Mouse (Mus musculus) kidney, postnatal 4 days (tissue): ENCODE results near the gene Slc38a1.
"Not testable (repeated sequence)": the region's sequence is repeated elsewhere in the genome, so short reads cannot be mapped to it uniquely, and the experiment has no call there.

Experiments
- DNase-seq, 2 experiments: peaks; one replicate each; pipeline ENCODE4 v3.0.0; 2021; ENCODE audit warnings: mixed read lengths in 2 of 2

Slc38a1 gene

DNA sequence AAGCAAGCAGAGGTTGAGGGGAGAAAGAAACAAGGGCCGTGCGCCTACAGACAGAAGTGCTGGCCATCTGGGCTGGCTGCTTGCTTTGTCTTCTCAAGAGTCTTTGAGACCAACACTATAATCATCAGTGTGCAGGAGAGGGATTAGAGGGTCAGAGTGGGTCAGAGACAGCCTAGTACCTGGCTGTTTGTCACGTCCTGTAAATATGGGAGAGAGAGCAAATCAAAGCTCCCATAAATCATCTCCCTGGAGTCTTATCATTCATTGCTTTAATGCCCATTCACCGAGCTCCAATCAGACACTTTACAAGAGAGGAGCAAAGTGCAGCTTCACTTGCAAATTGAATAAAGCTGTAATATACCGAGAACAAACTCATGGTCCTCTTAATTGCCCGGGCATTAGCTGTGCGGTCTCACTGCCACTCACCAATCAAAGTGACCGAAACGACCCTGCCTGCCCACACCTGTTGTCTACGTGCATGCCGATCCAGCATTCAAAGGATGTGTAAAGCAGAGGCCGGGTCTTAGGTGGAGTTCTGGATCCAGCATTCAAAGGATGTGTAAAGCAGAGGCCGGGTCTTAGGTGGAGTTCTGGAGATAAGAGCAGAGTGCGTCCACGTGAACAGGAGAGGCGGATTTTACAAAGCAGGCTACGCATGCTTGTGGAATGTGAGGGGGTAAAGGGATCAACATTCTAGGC, 15.0 kb upstream of the Slc38a1 start:
- no peak for DNase-seq

DNA sequence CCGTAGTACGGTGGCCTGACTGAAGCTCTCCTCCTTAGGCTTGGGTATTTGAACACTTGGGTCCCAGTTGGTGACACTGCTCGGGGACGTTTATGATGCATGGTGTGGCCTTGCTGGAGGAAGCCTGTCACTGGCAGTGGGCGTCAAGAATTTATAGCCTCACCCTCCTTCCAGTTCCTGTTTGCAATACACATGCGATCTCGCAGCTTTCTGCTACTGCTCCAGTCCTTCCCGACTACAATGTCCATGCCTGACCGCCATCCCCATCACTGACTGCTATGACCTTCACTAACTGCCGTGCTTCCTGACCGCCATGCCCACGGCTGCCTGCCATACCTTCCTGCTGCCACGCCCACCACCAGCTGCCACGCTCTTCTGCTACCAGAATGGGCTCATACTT, 12.8 kb upstream of the Slc38a1 start:
- no peak for DNase-seq

DNA sequence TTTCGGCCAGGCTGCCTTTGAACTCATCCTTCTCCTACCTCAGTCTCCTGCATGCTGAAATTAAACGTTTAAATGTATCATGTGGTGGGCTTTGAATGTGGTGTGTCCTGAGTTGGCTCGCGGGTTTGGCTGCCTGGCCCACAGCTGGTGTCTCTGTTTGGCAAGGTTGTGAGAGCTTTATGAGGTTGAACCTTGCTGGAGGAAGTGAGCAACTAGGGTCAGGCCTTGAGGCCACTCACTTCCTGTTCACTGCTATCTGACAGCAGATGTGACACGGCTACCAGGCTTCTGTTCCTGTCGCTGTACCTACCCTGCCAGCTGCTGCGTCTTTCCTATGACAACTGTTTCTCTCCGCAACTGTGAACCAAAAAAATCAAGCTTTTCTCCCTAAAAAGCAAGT, 12.0 kb upstream of the Slc38a1 start:
- no peak for DNase-seq

DNA sequence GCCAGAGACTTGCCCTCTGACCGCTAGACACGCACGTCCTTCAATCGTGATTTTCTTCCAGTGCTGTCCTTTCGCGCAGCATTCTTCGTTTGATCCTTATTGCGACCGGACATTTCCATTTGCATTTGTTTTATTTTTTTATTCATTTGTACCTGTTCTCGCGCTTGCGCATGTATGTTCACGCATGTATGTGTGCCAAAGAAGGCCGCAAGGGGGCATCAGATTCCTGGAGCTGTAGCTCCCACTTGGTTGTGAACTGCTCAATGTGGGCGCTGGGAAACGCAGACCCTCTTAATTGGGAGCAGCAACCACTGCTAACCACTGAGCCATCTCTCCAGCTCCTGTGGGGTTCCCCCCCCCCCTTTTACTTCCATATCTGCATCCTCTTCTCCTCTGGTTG, 10.3 kb upstream of the Slc38a1 start:
- DNase-seq: no peak

DNA sequence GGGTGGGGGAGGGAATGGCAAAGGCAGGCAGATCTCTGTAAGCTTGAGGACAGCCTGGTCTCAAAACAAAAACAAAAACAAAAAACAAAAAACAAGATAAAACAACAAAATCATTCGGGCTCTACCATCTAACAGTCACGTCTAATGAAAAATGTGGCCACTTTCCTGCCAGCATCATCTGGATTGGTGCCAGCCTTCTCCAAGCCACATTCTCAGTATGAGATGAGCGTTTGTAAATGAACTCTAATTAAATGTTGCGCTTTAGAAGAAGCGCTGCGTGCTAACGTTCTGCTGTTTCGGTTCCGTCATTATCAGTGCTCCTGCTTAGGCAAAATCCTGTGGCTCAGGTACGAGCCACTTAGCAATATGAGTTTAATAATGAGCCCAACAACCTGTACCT, 9.8 kb upstream of the Slc38a1 start:
- DNase-seq: no peak

DNA sequence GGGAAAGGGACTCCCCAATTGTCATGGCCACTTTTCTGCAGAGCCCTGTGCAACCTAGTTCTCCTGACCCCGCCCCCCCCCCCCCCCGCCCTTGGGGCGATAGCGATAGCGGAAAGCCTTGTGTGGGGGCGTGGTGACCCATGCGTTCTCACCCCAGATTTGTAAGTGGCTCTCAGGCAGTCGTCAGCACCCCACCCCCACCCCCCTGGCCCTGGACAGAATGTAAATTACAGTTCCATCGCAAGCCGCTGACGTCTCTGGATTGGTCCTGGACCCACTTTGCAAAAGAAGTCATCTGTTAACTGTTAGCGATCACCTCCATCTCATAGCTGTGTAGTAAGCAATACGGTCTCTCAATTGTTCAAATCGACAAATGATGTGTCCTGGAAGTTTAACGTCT, 4.7 kb upstream of the Slc38a1 start:
- DNase-seq: no peak

DNA sequence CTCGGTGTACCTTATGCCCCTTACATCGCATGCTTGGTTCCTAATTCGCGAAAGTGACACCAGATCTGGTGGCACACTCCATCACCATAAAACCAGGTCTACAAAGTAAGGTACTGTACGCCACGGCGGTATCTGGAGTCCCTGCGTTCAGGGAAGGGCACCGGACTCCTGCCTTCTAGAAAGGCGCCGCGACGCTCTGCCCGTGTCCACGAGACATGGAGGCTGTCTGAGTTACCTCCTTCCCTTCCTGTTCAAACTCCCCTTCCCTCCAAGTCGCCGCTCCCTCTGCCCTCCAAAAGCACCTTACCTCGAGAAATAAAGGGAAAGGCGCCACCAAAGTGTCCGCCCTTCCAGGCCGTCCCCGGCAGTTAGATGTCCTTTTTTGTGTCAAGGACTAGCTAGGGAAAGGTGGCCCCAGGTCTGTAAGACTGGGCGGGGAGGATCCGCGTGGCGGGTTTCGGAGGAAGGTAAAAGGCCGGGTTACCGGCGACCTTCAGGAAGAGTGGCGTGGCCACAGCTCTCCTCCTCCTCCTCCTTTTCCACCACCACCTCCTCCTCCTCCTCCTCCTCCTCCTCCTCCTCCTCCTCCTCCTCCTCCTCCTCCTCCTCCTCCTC, 785 bp downstream of the Slc38a1 start:
- peak; percentile 35 to 45 for DNase-seq

DNA sequence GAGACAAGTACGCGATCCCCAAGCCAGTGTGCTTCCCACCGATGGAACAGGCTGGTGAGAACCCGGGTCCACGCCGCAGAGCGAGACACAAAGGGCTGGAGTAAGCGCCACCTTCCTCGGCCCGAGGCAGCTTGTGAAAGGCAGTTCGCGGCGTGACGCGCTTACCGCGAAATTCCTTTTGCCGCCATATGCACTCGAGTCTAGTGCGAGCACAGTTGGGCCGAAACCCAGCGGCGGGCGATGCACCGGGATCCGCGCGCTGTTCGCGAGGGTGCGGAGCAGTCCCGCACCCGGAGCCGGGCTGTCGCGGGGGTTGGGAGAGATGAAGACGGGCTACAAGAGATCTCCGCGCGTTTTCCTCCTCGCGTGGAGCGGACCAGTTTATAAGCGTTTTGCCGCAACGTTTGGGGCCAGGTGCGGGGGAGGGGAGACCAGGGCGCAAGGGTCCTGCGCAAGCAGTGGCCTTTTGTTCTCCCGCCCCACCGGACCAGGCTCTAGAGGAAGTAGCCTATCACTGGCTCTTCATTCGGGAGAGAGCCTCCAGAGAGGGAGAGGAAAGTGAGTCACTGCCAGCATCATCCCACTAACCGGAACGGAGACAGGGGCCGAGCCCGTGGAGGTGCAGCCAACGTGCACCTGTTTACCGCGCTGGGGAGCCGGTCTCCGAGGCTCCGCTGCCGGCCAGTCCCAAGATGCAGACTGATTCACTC, 1.4 kb downstream of the Slc38a1 start:
- peak; percentile 70 to 81 for DNase-seq

DNA sequence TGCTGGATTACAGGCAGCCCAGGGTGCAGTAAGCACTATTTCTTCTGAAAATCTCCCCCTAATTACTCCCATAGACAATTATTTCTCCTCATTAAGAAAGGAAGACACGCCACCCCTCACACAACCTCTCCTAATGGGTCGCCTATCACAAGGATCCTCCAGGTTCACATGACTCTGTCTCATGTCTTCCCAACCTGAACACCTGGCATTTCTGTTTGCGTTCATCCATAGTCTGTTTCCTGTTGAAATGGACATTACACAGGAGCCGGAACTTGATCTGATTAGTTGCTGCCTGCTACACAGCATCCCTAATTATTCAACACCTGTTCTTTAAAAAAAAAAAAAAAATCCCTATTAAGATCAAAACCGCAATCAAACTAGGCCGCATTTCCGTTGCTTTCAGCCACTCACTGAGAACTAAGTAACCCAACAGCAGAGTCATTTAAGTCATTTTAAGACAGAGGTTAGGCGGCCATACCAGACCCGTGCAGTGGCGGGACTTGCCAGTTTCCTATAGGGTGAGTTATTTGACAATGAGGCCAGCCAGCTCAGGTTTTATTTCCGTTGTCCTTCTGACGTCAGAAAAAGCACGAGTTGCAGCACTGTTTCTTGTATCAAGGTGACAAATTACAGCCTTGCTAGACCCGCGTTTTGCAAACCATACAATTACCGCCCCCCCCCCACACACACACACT, 2.3 kb downstream of the Slc38a1 start:
- peak; percentile 18 to 36 for DNase-seq

DNA sequence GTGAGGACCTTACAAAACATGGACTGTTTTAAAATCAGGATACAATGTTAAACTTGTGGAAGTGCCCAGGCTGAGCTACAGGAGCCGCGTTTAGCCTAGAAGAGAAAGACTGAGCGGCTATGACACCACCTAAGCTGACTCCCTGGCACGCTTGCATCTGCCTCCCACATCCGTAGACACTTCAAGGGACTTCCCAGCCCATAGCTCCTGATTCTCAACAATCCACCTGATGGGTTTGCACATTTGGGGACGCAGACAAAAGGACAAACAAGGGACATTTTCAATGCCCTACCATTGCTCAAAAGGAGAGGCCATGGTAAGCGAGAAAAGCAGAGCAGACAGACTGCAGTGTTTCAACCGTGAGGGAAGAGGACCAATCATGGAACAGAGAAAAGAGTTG, 3.1 kb downstream of the Slc38a1 start:
- no peak for DNase-seq

DNA sequence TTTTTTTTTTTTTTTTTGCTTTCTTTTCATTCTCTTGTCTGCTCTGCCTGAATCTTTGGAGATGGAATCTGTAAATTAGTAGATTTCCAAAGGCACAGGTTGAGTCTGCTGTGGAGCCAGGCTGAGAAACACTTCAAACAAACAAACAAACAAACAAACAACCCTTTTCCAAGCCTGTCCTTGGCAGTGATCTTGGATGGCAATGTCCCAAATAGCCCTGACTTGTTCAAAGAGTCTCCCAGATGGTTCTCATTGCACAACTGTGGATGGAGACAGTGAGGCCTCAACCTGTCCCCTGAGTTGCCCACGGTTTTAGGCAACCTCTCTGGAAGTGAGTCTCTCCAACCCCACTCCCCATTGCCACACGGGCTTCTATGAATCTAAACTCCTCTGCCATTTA, 4.1 kb downstream of the Slc38a1 start:
- DNase-seq: no peak

DNA sequence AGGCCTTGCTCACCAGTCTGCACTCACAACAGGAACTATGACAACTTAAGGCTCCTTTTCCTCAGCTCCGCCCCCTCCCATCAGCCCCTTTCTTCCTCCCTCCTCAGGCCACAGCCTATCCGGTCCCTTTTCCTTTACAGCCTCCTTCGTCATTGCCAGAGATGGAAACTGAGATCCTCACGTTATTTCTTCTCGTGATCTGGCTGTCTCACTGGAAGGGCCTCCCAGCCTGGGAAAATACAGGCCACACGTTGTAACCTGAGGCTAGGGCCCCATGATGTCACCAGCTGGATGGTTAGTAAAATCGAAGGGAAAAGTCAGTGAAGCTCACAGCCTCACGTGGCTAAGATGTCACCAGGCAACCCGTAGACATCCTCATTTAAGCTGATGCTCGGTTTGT, 4.5 kb downstream of the Slc38a1 start:
- DNase-seq: peak; percentile 25 to 34

DNA sequence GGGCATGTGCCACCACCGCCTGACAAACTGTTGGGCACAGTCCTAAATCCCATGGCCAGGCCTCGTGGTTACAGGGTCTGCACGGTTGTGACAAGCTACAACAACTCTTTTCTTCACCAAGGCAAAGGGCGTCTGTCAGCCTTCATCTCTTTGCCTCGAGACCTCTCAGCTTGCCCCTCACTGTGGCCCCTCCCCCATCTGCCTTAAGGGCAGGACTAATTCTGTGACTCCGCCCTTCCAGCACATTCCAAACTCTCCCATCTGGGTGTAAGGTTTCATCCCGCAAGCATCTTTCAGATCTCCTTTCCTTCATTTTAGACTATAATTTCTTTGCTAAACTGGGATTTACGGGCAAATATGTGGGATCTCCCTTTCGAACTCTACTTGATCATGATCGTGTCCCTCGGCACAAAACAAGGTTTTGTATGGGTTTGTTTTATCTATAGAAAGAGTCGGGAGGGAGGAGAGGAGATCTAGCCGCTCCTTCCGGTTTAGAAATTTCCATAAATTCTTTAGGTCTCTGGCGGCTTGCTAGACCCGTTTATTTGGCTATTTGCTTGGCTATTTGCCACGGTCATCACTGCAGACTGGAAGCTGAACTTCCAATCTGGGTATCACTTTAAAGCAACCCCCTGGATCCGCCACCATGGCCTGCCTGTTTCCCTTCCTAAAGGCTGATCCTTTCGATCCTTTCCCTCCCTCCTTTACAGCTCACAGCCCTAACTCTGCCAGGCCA, 7.9 kb downstream of the Slc38a1 start:
- peak; percentile 61 to 75 for DNase-seq

DNA sequence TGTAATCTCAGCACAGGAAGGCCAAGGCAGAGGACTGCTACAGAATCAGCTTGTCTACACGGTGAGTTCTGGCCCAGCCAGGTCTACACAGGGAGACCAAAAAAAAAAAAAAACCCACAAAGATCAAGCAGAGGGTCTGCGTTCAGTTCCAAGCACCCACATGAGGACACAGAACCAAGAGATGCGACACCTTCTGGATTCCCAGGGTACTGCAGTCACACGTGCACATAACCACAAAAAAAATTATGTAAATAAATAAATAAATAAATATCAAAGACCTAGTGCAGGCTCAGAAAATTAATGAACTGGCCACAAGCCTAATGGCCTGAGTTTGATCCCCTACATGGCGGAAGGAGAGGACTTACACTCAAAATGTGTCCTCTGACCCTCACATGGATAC, 10.5 kb downstream of the Slc38a1 start:
- no peak for DNase-seq

DNA sequence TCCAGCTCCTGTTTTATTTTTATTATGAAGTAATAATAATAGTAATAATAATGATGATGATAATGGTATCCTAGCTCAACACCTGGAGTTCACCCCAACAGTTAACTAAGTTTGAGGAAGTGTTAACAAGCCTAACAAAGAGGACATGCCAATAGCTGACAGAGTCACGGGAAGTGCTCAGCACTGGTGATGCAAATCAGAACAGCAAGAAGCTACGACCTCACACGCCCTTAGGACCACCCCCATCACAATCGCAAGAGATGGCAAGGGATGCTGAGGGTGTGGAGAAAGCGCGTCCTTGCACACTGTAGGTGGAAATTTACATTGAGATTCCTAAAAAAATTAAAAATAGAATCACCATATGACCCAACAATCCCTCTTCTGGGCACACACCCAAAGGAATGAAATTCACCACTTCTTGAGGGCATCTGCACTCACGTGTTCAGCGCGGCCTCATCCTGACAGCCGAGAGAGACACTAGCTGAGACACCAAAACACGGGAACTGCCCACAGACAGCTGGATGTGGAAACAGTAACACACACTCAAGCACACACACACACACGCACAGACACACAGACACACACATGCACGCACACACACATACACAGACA, 11.5 kb downstream of the Slc38a1 start:
- DNase-seq: no peak

DNA sequence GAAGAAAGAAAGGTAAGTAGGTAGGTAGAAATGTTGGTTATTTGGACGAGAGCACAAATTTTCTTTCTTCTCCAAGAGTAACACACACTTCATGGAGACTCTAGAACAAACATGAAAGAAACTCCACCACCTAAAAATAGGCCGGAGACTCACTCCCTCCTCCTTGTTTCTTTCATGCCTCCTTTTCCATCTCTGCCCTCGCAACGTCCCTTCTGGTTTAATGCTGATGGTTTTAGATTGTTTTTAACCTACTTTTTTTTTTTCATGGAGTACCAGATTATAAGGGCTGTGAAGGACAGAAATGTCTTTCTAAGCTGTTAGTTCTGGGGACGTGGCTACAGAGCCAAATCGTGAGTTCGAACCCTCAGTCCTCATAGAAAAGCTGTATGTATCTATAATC, 14.5 kb downstream of the Slc38a1 start:
- no peak for DNase-seq

DNA sequence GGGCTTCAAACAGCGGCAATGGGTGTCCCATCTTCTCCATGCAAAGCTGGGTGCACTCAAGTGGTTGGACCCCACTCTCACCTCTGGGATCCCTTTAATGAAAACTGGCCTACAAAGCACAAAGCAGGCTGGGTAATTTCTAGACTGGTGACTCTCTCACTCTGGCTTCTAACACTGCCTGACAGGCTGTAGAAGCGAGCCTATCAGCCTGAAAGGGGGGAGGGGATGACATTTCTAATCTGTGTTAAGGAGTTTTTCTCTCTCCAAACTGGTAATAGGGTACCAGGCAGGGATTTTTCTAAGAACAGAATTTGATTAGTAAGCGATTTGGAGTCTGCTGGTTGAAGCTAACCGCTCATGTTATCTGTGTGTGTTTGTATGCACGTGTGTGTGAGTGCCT, 15.8 kb downstream of the Slc38a1 start:
- DNase-seq: no peak

DNA sequence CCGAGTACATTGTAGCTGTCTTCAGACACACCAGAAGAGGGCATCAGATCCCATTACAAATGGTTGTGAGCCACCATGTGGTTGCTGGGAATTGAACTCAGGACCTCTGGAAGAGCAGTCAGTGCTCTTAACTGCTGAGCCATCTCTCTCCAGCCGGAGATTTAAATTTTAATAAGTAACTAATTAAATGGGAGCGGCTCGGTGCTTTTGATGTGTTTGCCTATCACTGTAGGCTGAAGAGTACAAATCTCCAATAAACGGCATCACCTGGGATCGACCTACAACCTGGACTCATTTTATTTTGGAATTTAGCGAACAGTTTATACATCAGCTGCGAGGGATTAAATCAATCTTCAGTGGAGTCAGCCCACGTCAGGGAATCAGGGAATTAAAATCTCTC, 17.7 kb downstream of the Slc38a1 start:
- not testable (repeated sequence) for DNase-seq

DNA sequence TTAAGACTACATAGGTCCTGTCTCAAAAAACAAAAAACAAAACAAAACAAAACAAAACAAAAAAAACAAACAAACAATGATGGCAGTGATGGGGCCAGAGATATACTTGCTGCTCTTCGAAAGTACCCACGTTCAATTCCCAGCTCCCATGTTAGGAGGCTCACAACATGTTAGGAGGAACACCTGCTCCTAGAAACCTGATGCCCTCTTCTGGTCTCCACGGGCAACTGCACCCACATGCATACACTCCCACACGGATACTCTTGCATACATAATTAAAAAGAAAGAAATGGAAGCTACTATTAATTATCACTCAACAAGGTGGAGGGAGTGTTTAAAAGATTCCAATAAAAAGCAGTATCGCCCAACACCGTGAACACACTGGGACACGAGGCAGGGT, 20.3 kb downstream of the Slc38a1 start:
- no peak for DNase-seq

DNA sequence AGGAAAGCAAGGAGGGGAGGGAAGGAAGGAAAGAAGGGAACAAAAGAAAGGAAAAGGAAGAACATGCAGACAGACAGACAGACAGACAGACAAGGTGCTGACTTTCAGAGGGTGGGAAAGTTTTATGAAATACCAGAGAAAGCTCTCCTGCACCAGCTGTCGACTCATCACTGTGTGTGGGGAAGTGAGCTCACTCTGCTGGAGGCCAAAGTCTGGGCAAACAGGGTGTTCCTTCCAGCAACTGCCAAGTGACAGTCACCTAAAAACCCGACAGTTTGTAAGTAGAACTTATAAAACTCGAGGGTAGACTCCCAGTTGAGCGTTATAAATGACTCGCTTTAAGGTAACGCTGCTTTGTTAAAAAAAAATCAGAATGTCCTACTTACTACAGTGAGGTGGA, 21.0 kb downstream of the Slc38a1 start:
- no peak for DNase-seq

DNA sequence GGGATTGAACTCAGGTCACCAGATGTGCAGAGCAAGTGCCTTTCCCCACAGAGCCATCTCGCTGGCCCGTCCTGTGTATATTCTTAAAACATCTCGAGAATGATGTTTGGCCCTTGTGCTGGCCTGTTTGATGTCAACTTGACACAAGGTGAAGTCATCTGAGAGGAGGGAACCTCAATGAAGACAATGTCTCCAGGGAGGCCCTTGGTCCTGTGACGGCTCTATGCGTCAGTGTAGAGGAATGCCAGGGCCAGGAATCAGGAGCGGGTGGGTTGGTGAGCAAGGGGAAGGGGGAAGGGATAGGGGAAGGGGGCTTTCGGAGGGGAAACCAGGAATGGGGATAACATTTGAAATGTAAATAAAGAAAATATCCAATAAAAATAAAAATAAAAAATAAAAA, 25.2 kb downstream of the Slc38a1 start:
- no peak for DNase-seq

DNA sequence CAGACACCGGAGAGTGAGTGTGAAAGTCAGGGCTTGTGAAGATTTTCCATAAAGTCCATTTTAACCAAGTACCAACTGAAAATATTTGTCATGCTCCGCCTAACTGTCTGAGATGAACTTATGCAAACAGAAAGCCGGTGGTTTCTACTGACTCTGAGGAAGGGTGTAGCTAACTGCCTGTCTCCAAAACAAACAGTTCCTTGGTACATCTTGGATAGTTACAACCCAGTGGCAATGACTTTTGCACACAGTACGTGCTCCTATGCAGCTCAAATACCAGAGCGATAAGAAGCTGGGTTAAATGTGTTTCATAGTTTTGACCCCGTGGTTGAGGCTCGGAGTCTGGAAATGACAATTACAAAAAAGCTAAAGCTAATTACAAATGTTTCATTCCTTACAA, 34.0 kb downstream of the Slc38a1 start:
- DNase-seq: no peak

DNA sequence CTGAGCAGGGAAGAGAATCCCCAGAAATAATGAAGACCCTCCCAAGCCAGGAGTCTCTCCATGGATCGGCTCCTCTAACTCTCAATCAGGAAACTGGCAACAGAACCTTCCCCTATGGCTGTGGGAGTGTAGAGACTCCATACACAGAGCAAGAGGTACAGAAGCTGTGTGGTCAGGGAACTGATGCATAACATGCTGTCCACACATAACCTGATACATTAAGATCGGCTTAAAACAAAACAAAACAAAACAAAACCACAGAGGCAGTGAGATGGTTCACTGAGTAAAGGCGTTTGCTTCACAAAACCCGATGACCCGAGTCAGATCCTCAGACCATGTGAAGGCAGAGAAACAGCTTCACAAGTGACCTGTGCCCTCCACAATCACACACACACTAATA, 35.3 kb downstream of the Slc38a1 start:
- DNase-seq: no peak
